Mouse (Mus musculus): ENCODE measurements at regions not wholly inside any gene's neighbourhood (a gene's known extent, or its start where the extent isn't known, plus 50 kb on each side); places are given as distances from the start of the nearest gene placed in this dataset.

- no peak overlapping the region for H3K27ac ChIP-seq (ENCODE audit: low read length)
- no peak for ATAC-seq (replicated peaks; ENCODE audit: extremely low read depth, insufficient read depth, low FRiP score)
- H3K4me3 ChIP-seq (ENCODE audit: low read length): no peak overlapping the region
- no peak overlapping the region for H3K4me2 ChIP-seq (ENCODE audit: low read depth, low read length)
- H3K27me3 ChIP-seq (ENCODE audit: control insufficient read depth, insufficient read depth, low read length): no peaks in the 10 kb centered on the region
- 74% methylated on average over 4 of the region's 4 CpGs for WGBS
- H3K4me1 ChIP-seq (ENCODE audit: control insufficient read depth, insufficient read depth, low read length): no peaks in the 10 kb centered on the region; the same call in 1 of the 2 replicates
- no peaks in the 10 kb centered on the region for H3K9me3 ChIP-seq (replicated peaks; ENCODE audit: control insufficient read depth, low read length)
- H3K36me3 ChIP-seq (ENCODE audit: control insufficient read depth, insufficient read depth): no peaks in the 10 kb centered on the region
- H3K9ac ChIP-seq (ENCODE audit: low read length): no peak overlapping the region
Observed at GRCm38 (mm10) chr17:7579031-7579430, 193.8 kb upstream of the Unc93a2 start.

DNA sequence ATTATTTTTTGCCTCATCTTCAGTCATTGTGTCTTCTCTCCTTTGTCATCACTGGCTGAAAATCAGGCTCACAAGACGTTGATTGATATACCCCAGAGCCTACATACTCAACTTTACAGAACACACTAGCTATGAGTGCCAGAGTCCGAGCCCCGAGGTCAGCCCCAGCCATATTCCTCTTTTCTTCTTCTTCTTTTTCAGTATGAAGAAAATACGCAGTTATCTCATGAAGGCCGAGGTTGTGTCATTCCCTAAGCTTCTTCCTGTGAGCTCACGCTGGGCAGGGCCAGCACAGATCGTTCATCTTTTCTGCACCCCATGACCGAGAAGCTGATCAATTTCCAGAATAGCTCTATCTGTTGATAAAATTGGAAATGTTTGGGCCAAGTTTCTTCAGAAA, 192.7 kb upstream of the Unc93a2 start:
- Histone ChIP-seq H3K4me3 (ENCODE audit: low read length) (no peak overlapping the region), H3K4me1 (ENCODE audit: control insufficient read depth, insufficient read depth, low read length) (no peaks in the 10 kb centered on the region; the same call in 1 of the 2 replicates), H3K27me3 (ENCODE audit: control insufficient read depth, insufficient read depth, low read length) (no peaks in the 10 kb centered on the region), H3K9me3 (replicated peaks; ENCODE audit: control insufficient read depth, low read length) (no peaks in the 10 kb centered on the region), H3K4me2 (ENCODE audit: low read depth, low read length) (no peak overlapping the region), H3K27ac (ENCODE audit: low read length) (peak overlapping the region; percentile 24; the same call in 1 of the 2 replicates), H3K36me3 (ENCODE audit: control insufficient read depth, insufficient read depth) (no peaks in the 10 kb centered on the region), H3K9ac (ENCODE audit: low read length) (no peak overlapping the region)
- 73% methylated on average over 8 of the region's 8 CpGs for WGBS
- no peak for ATAC-seq (replicated peaks; ENCODE audit: extremely low read depth, insufficient read depth, low FRiP score)

DNA sequence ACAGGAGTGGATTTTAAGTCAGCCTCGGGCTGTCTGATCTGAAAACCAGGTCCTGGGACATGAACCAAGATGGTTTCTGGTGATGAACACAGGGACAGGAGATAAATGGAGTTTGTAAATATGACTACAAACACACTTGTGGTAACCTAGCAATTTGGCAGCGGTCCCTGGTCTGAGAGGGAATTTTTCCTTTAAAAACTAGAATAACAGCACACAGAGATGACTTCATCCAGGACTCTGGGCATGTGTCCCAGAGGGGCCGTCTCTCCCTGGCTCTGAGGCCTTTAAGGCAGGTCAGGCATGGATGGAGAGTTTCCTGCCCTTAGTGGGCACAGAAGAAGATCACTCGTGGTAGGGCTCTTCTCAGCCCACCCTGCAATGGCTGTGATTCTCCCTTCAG, 192.0 kb upstream of the Unc93a2 start:
- Histone ChIP-seq H3K4me1 (ENCODE audit: control insufficient read depth, insufficient read depth, low read length) (no peaks in the 10 kb centered on the region; the same call in 1 of the 2 replicates), H3K9ac (ENCODE audit: low read length) (no peak overlapping the region), H3K27me3 (ENCODE audit: control insufficient read depth, insufficient read depth, low read length) (no peaks in the 10 kb centered on the region), H3K27ac (ENCODE audit: low read length) (peak overlapping the region; percentile 24), H3K4me2 (ENCODE audit: low read depth, low read length) (no peak overlapping the region), H3K36me3 (ENCODE audit: control insufficient read depth, insufficient read depth) (no peaks in the 10 kb centered on the region), H3K9me3 (replicated peaks; ENCODE audit: control insufficient read depth, low read length) (no peaks in the 10 kb centered on the region), H3K4me3 (ENCODE audit: low read length) (no peak overlapping the region)
- 41% methylated on average over 4 of the region's 4 CpGs for WGBS
- peak; percentile 71 for ATAC-seq (replicated peaks; ENCODE audit: extremely low read depth, insufficient read depth, low FRiP score)

DNA sequence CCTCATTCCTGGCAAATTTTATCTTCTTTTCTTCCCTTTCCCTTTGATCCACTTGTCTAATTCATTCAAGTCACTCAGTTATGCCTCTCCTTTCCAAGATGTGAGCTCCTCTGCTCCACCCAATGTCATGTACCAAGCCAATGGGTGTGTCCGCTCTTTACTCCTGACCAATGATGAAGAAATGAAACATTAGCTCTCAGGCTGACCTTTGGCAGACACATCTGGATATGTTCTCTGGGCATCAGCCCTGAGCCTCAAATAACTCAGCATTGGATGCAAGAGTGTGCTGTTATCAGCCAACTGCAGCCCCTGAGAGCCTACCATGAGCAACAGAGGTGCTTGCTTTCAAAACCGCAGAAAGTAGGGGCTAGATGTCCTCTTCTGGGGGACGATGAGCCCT, 186.2 kb upstream of the Unc93a2 start:
- H3K4me3 ChIP-seq (ENCODE audit: low read length): no peak overlapping the region

GRCm38 (mm10) chr17:7568482-7568881, 183.2 kb upstream of the Unc93a2 start:
- 84% methylated on average over 5 of the region's 5 CpGs for WGBS
- Histone ChIP-seq H3K9ac (ENCODE audit: low read length) (no peak overlapping the region), H3K9me3 (replicated peaks; ENCODE audit: control insufficient read depth, low read length) (no peaks in the 10 kb centered on the region)

More for the DNA sequence above, 186.2 kb upstream of the Unc93a2 start:
- H3K4me2 ChIP-seq (ENCODE audit: low read depth, low read length): no peak overlapping the region
- H3K9ac ChIP-seq (ENCODE audit: low read length): no peak overlapping the region
- no peaks in the 10 kb centered on the region for H3K4me1 ChIP-seq (ENCODE audit: control insufficient read depth, insufficient read depth, low read length)
- no peak overlapping the region for H3K27ac ChIP-seq (ENCODE audit: low read length)
- no peaks in the 10 kb centered on the region for H3K36me3 ChIP-seq (ENCODE audit: control insufficient read depth, insufficient read depth)
- no peaks in the 10 kb centered on the region for H3K27me3 ChIP-seq (ENCODE audit: control insufficient read depth, insufficient read depth, low read length)
- 87% methylated on average over 3 of the region's 3 CpGs for WGBS
- no peaks in the 10 kb centered on the region for H3K9me3 ChIP-seq (replicated peaks; ENCODE audit: control insufficient read depth, low read length)
- no peak for ATAC-seq (replicated peaks; ENCODE audit: extremely low read depth, insufficient read depth, low FRiP score)

GRCm38 (mm10) chr17:7565771-7566170, 180.5 kb upstream of the Unc93a2 start:
- no peak overlapping the region for H3K9ac ChIP-seq (ENCODE audit: low read length)
- no peak overlapping the region for H3K4me3 ChIP-seq (ENCODE audit: low read length)
- 73% methylated on average over 2 of the region's 2 CpGs for WGBS
- no peak for ATAC-seq (replicated peaks; ENCODE audit: extremely low read depth, insufficient read depth, low FRiP score)
- no peaks in the 10 kb centered on the region for H3K27me3 ChIP-seq (ENCODE audit: control insufficient read depth, insufficient read depth, low read length)
- no peak overlapping the region for H3K27ac ChIP-seq (ENCODE audit: low read length)
- no peaks in the 10 kb centered on the region for H3K9me3 ChIP-seq (replicated peaks; ENCODE audit: control insufficient read depth, low read length)
- no peak overlapping the region for H3K4me2 ChIP-seq (ENCODE audit: low read depth, low read length)
- no peaks in the 10 kb centered on the region for H3K4me1 ChIP-seq (ENCODE audit: control insufficient read depth, insufficient read depth, low read length)
- H3K36me3 ChIP-seq (ENCODE audit: control insufficient read depth, insufficient read depth): no peaks in the 10 kb centered on the region

More at GRCm38 (mm10) chr17:7568482-7568881, 183.2 kb upstream of the Unc93a2 start:
- Histone ChIP-seq H3K4me2 (ENCODE audit: low read depth, low read length) (no peak overlapping the region), H3K4me3 (ENCODE audit: low read length) (no peak overlapping the region), H3K27me3 (ENCODE audit: control insufficient read depth, insufficient read depth, low read length) (no peaks in the 10 kb centered on the region), H3K4me1 (ENCODE audit: control insufficient read depth, insufficient read depth, low read length) (no peaks in the 10 kb centered on the region), H3K36me3 (ENCODE audit: control insufficient read depth, insufficient read depth) (no peaks in the 10 kb centered on the region), H3K27ac (ENCODE audit: low read length) (no peak overlapping the region)
- ATAC-seq (replicated peaks; ENCODE audit: extremely low read depth, insufficient read depth, low FRiP score): no peak

DNA sequence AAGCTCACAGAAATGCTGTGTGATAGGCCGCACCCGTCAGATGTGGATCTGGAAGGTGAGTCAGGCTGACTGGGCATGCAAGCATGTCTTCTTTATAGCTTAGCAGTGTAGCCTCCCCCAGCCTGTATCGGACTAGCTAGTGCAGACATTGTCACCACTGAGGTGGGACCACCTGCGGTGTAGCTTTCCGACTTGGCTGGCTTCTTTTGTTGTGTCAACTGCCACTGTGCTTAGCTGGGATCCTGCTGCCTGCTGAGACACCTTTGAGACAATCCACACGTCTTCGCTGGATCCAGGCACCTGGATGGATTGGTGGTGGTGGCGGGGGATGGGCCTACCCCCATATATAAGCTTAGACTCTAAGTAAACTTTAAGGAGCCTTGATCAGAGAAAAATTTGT, 177.7 kb upstream of the Unc93a2 start:
- Histone ChIP-seq H3K9ac (ENCODE audit: low read length) (no peak overlapping the region), H3K4me2 (ENCODE audit: low read depth, low read length) (no peak overlapping the region), H3K27ac (ENCODE audit: low read length) (no peak overlapping the region), H3K4me1 (ENCODE audit: control insufficient read depth, insufficient read depth, low read length) (no peaks in the 10 kb centered on the region), H3K36me3 (ENCODE audit: control insufficient read depth, insufficient read depth) (no peaks in the 10 kb centered on the region), H3K4me3 (ENCODE audit: low read length) (no peak overlapping the region), H3K27me3 (ENCODE audit: control insufficient read depth, insufficient read depth, low read length) (no peaks in the 10 kb centered on the region), H3K9me3 (replicated peaks; ENCODE audit: control insufficient read depth, low read length) (no peaks in the 10 kb centered on the region)
- 43% methylated on average over 8 of the region's 8 CpGs for WGBS
- ATAC-seq (replicated peaks; ENCODE audit: extremely low read depth, insufficient read depth, low FRiP score): no peak

GRCm38 (mm10) chr17:7548456-7548855, 163.2 kb upstream of the Unc93a2 start:
- Histone ChIP-seq H3K4me1 (ENCODE audit: control insufficient read depth, insufficient read depth, low read length) (peaks cover 5% of the 10 kb centered on the region), H3K9me3 (replicated peaks; ENCODE audit: control insufficient read depth, low read length) (no peaks in the 10 kb centered on the region), H3K4me2 (ENCODE audit: low read depth, low read length) (no peak overlapping the region), H3K27ac (ENCODE audit: low read length) (no peak overlapping the region), H3K36me3 (ENCODE audit: control insufficient read depth, insufficient read depth) (no peaks in the 10 kb centered on the region), H3K9ac (ENCODE audit: low read length) (no peak overlapping the region), H3K27me3 (ENCODE audit: control insufficient read depth, insufficient read depth, low read length) (no peaks in the 10 kb centered on the region), H3K4me3 (ENCODE audit: low read length) (no peak overlapping the region)
- 83% methylated on average over 2 of the region's 2 CpGs for WGBS
- ATAC-seq (replicated peaks; ENCODE audit: extremely low read depth, insufficient read depth, low FRiP score): no peak

DNA sequence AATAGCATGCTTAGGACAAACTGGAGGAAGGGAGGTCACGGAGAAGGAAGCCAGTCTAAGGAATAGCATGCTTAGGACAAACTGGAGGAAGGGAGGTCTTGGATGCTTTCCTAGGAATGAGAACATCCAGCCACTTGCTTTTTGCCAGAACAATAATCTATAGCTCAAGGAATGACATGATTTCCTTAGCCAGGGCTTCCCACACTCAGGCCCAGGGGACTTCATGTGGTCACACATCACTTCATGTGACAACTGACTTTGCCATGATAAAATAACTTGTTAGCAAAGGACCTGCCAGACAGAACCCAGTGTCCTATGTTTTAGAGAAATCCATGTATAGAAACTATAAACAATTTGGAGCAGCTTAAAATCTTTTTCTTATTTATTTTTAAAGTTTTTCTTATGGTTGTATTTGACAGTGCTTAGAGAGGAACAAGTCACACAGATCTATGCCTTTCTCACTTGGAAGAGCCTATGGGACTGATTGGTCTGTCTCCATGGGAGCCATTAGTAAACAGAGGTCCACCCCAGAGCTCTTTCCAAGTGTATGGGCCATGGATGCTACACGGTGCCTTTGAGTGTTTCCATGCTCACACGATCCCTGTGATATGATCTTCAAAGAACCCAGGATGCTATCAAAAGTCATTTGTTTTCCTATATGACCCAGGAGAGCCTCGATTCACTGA, 153.3 kb upstream of the Unc93a2 start:
- Histone ChIP-seq H3K27ac (ENCODE audit: low read length) (peak overlapping the region; percentile 68), H3K4me2 (ENCODE audit: low read depth, low read length) (no peak overlapping the region), H3K4me3 (ENCODE audit: low read length) (no peak overlapping the region), H3K36me3 (ENCODE audit: control insufficient read depth, insufficient read depth) (no peaks in the 10 kb centered on the region), H3K9me3 (replicated peaks; ENCODE audit: control insufficient read depth, low read length) (peaks cover 12% of the 10 kb centered on the region), H3K9ac (ENCODE audit: low read length) (no peak overlapping the region), H3K27me3 (ENCODE audit: control insufficient read depth, insufficient read depth, low read length) (no peaks in the 10 kb centered on the region), H3K4me1 (ENCODE audit: control insufficient read depth, insufficient read depth, low read length) (no peaks in the 10 kb centered on the region)
- peak; percentile 61 for ATAC-seq (replicated peaks; ENCODE audit: extremely low read depth, insufficient read depth, low FRiP score)
- WGBS: 45% methylated on average over 4 of the region's 4 CpGs

Data from heart, embryonic 16.5 days (tissue).